Mouse (Mus musculus): ENCODE data around the gene 4930432M17Rik.

GRCm38 (mm10) chr3:121714461-121714860, 43.9 kb downstream of the 4930432M17Rik start:
- TF ChIP-seq POLR2A (IDR thresholded peaks at IDR 0.05; ENCODE audit: insufficient read depth, low read depth, low read length) (no peak), CTCF (IDR thresholded peaks at IDR 0.05) (no peak), EP300 (IDR thresholded peaks at IDR 0.05; ENCODE audit: insufficient read depth, low read depth, low read length) (no peak)
